ENCODE assay signal across 10 mouse cellular contexts in genomic region chr4:90170890-90171483, GRCm38 (mm10). TPM values are rescaled to one million over a fixed set of nuclear protein-coding genes. Genes with fewer than 3 reads are reported as not detected.
A peak's percentile ranks its signal among the peaks of the same experiment; 100 is the strongest.
DNase-seq lines count a peak whose midpoint lies in the region; ATAC-seq and TF ChIP-seq lines count a peak whose summit lies in the region.
"Had no signal": no experiment of that assay in that cellular context is flagged by ENCODE, and none has a peak within 500 bp of the region (broad histone marks: within the 10 kb centered on the region; RNA-seq: fewer than 3 reads in every experiment).

No protein-coding gene starts in this region.

- no peak for TF ChIP-seq POLR2A in thymus, adult 2 months (IDR thresholded peaks at IDR 0.05; ENCODE audit: control insufficient read depth, extremely low read depth, insufficient read depth, low read length, poor library complexity)

- no peak overlapping the region for H3K4me3 ChIP-seq in liver, postnatal 0 days (ENCODE audit: low read depth, low read length)
- no peak overlapping the region for H3K4me3 ChIP-seq in liver, embryonic 12.5 days
- H3K4me3 ChIP-seq in forebrain, embryonic 16.5 days (replicated peaks; ENCODE audit: low read length), result no peak overlapping the region
- no peak overlapping the region for H3K4me3 ChIP-seq in midbrain, postnatal 0 days (ENCODE audit: low read depth, low read length)
- H3K4me3 ChIP-seq in thymus, adult 2 months (ENCODE audit: control insufficient read depth, insufficient read depth, low read length), result no peak overlapping the region
- H3K4me3 ChIP-seq: liver, embryonic 13.5 days had no signal

- no peak overlapping the region for H3K4me2 ChIP-seq in liver, postnatal 0 days (ENCODE audit: low read depth, low read length)
- no peak overlapping the region for H3K4me2 ChIP-seq in liver, embryonic 12.5 days
- no peak overlapping the region for H3K4me2 ChIP-seq in forebrain, embryonic 16.5 days (ENCODE audit: low read length)
- H3K4me2 ChIP-seq in midbrain, postnatal 0 days (ENCODE audit: low read depth, low read length, poor library complexity, severe bottlenecking), result no peak overlapping the region
- H3K4me2 ChIP-seq: liver, embryonic 13.5 days had no signal

- no peak overlapping the region for H3K9ac ChIP-seq in liver, postnatal 0 days (replicated peaks)
- no peak overlapping the region for H3K9ac ChIP-seq in liver, embryonic 12.5 days
- no peak overlapping the region for H3K9ac ChIP-seq in forebrain, embryonic 16.5 days (replicated peaks; ENCODE audit: low read depth, low read length)
- H3K9ac ChIP-seq in midbrain, postnatal 0 days (replicated peaks; ENCODE audit: low read length, poor library complexity, severe bottlenecking), result no peak overlapping the region
- H3K9ac ChIP-seq: liver, embryonic 13.5 days had no signal

- WGBS in liver, postnatal 0 days (ENCODE audit: insufficient replicate concordance), result 64% methylated on average over 3 of the region's 3 CpGs
- WGBS in liver, embryonic 12.5 days (ENCODE audit: insufficient replicate concordance), result 63% methylated on average over 3 of the region's 3 CpGs
- 82% methylated on average over 3 of the region's 3 CpGs for WGBS in forebrain, embryonic 16.5 days
- WGBS in midbrain, postnatal 0 days, result 81% methylated on average over 3 of the region's 3 CpGs
- WGBS in thymus, adult 2 months, result 84% methylated on average over 3 of the region's 3 CpGs

- H3K27me3 ChIP-seq in liver, postnatal 0 days (ENCODE audit: insufficient read depth, low read length), result no peaks in the 10 kb centered on the region
- H3K27me3 ChIP-seq in liver, embryonic 12.5 days (replicated peaks), result no peaks in the 10 kb centered on the region
- no peaks in the 10 kb centered on the region for H3K27me3 ChIP-seq in forebrain, embryonic 16.5 days (replicated peaks; ENCODE audit: control insufficient read depth, insufficient read depth, low read length)
- no peaks in the 10 kb centered on the region for H3K27me3 ChIP-seq in midbrain, postnatal 0 days (ENCODE audit: insufficient read depth, low read length)
- no peaks in the 10 kb centered on the region for H3K27me3 ChIP-seq in thymus, adult 2 months (ENCODE audit: control insufficient read depth, insufficient read depth, low read length)
- H3K27me3 ChIP-seq: liver, embryonic 13.5 days had no signal

- peak; percentile 29; the same call in 1 of the 2 replicates for TF ChIP-seq CTCF in liver, postnatal 0 days (IDR thresholded peaks at IDR 0.05; ENCODE audit: low read depth)
- peak; percentile 89 for TF ChIP-seq CTCF in midbrain, postnatal 0 days (IDR thresholded peaks at IDR 0.05)
- TF ChIP-seq CTCF in thymus, adult 2 months (IDR thresholded peaks at IDR 0.05; ENCODE audit: borderline replicate concordance, control insufficient read depth, extremely low read depth, insufficient read depth, low read length, poor library complexity), result no peak

- no peak for ATAC-seq in liver, postnatal 0 days
- ATAC-seq in liver, embryonic 12.5 days, result no peak
- ATAC-seq in forebrain, embryonic 16.5 days, result peak; percentile 88
- ATAC-seq in midbrain, postnatal 0 days (ENCODE audit: low FRiP score), result peak; percentile 62; the same call in 1 of the 2 replicates

- no peaks in the 10 kb centered on the region for H3K36me3 ChIP-seq in liver, postnatal 0 days (replicated peaks; ENCODE audit: insufficient read depth, low read length)
- H3K36me3 ChIP-seq in liver, embryonic 12.5 days, result no peaks in the 10 kb centered on the region
- no peaks in the 10 kb centered on the region for H3K36me3 ChIP-seq in forebrain, embryonic 16.5 days (ENCODE audit: control insufficient read depth, insufficient read depth)
- no peaks in the 10 kb centered on the region for H3K36me3 ChIP-seq in midbrain, postnatal 0 days (ENCODE audit: insufficient read depth, low read length)
- H3K36me3 ChIP-seq in thymus, adult 2 months (ENCODE audit: control insufficient read depth, insufficient read depth, low read length), result no peaks in the 10 kb centered on the region
- H3K36me3 ChIP-seq: liver, embryonic 13.5 days had no signal

- DNase-seq in liver, postnatal 0 days, result no peak
- peak; percentile 8 for DNase-seq in R1 (ENCODE audit: low read depth, low spot score)
- peak; percentile 86 for DNase-seq in midbrain, postnatal 0 days (ENCODE audit: low spot score)
- DNase-seq in thymus, adult 2 months, result no peak
- DNase-seq in heart, postnatal 25 days (ENCODE audit: low spot score), result no peak
- DNase-seq: adrenal gland, postnatal 10 days; liver, embryonic 13.5 days had no signal

- no peaks in the 10 kb centered on the region for H3K9me3 ChIP-seq in liver, postnatal 0 days (ENCODE audit: low read length)
- no peaks in the 10 kb centered on the region for H3K9me3 ChIP-seq in liver, embryonic 12.5 days (replicated peaks)
- H3K9me3 ChIP-seq in forebrain, embryonic 16.5 days (ENCODE audit: control insufficient read depth, low read length), result no peaks in the 10 kb centered on the region
- H3K9me3 ChIP-seq in midbrain, postnatal 0 days (ENCODE audit: low read length), result no peaks in the 10 kb centered on the region
- H3K9me3 ChIP-seq: liver, embryonic 13.5 days had no signal

- intact Hi-C loops in heart, postnatal 25 days (cut with DNase I), result no loop called here

- no peak for TF ChIP-seq EP300 in liver, postnatal 0 days (IDR thresholded peaks at IDR 0.05; ENCODE audit: low read depth)

- H3K27ac ChIP-seq in liver, postnatal 0 days (ENCODE audit: low read depth), result no peak overlapping the region
- H3K27ac ChIP-seq in liver, embryonic 12.5 days, result no peak overlapping the region
- H3K27ac ChIP-seq in forebrain, embryonic 16.5 days (ENCODE audit: low read length), result no peak overlapping the region
- no peak overlapping the region for H3K27ac ChIP-seq in midbrain, postnatal 0 days (ENCODE audit: low read depth, low read length)
- H3K27ac ChIP-seq in thymus, adult 2 months (ENCODE audit: control insufficient read depth, insufficient read depth, low read length), result no peak overlapping the region
- H3K27ac ChIP-seq: liver, embryonic 13.5 days had no signal

- H3K4me1 ChIP-seq in liver, postnatal 0 days (ENCODE audit: insufficient read depth), result no peaks in the 10 kb centered on the region
- H3K4me1 ChIP-seq in liver, embryonic 12.5 days, result no peaks in the 10 kb centered on the region
- H3K4me1 ChIP-seq in forebrain, embryonic 16.5 days (replicated peaks; ENCODE audit: control insufficient read depth, insufficient read depth, low read length), result no peaks in the 10 kb centered on the region
- no peaks in the 10 kb centered on the region for H3K4me1 ChIP-seq in midbrain, postnatal 0 days (ENCODE audit: insufficient read depth, low read length)
- no peaks in the 10 kb centered on the region for H3K4me1 ChIP-seq in thymus, adult 2 months (replicated peaks; ENCODE audit: control insufficient read depth, insufficient read depth, low read length)
- H3K4me1 ChIP-seq: liver, embryonic 13.5 days had no signal

RNA-seq across cellular contexts. Expression of gene Zfp352, which starts 47.6 kb away (rescaled TPM):
- not detected in 2 replicates for polyA plus RNA-seq in liver, postnatal 0 days (2015; fragmentation: Nextera tagmentation; extraction: Ambion mirVana)
- not detected in 2 replicates for polyA plus RNA-seq in liver, embryonic 12.5 days (2016; fragmentation: Nextera tagmentation; extraction: Ambion mirVana)
- not detected in 2 replicates for polyA plus RNA-seq in forebrain, embryonic 16.5 days (2015; fragmentation: Nextera tagmentation; extraction: Ambion mirVana)
- total RNA-seq in midbrain, postnatal 0 days (2014; rRNA removed), result not detected in 2 replicates
- polyA plus RNA-seq in midbrain, postnatal 0 days (2015; fragmentation: Nextera tagmentation; extraction: Ambion mirVana), result not detected in 2 replicates
- polyA plus RNA-seq in thymus, adult 2 months (2012; rRNA removed), result not detected in 2 replicates
- not detected for total RNA-seq in heart, postnatal 25 days (2021)
- total RNA-seq: adrenal gland, postnatal 10 days; hematopoietic stem cell, adult 5-6 weeks had no signal
- polyA plus RNA-seq: liver, embryonic 13.5 days had no signal

Comparison
In these comparisons a context has a peak if more than half of its experiments do, and no peak if none do; other contexts are left out.
1. ATAC-seq: peak in forebrain, embryonic 16.5 days (single experiment) and midbrain, postnatal 0 days (single experiment); none in liver, postnatal 0 days (single experiment) and liver, embryonic 12.5 days (single experiment).
2. DNase-seq: peak in R1 (single experiment) and midbrain, postnatal 0 days (single experiment); none in liver, postnatal 0 days (single experiment), thymus, adult 2 months (single experiment) and heart, postnatal 25 days (single experiment).